Mouse (Mus musculus): ENCODE measurements around the gene Gm5431. TPM values are rescaled to one million over a fixed set of nuclear protein-coding genes. Genes with fewer than 3 reads are reported as not detected.
"Not testable (repeated sequence)": the region's sequence is repeated elsewhere in the genome, so short reads cannot be mapped to it uniquely, and the experiment has no call there.

Gene Gm5431
- total RNA-seq, 2 experiments from 2014 or later, result 0.73 to 0.96 TPM

GRCm38 (mm10) chr11:48871817-48872541, 30.0 kb downstream of the Gm5431 start:
- no peak for DNase-seq (ENCODE audit: low spot score in 2 of 2)

DNA sequence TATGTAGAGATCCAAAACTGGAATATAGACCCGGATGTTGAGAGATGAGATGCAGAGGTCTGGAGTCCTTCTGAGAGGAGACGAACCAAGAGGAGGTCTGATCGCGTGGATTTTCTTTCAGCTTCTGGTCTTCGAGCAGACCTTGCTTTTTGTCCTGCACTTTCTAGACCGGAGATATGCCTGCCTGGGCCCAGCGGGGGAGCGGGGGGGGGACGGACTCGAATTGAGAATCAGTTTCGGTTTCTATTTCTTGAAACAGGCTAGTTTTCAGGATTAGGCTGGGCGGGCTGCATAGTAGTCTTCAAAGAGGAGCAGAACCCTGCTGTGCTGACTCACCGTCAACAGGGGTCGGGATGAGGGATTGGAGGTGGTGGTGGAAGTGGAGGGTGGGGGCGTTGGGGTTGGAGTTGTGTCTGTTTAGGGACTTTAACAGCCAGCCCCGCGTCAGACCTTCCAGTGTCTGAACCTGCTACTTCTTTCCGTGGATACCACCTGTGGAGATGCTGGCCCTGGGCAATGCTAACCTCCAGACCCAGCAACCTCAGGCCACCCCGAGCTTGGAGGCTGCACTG, 30.7 kb downstream of the Gm5431 start, which contains the start of gene Irgm1:
Irgm1 (minus strand) TSS at position 483 of the 572 bp plus-strand sequence.
- DNase-seq (ENCODE audit: low spot score in 2 of 2), result peak in 1 of 2 experiments; percentile 44

- DNase-seq (ENCODE audit: low spot score in 2 of 2), result no peak
Measured at GRCm38 (mm10) chr11:48870781-48871180, 31.2 kb downstream of the Gm5431 start.

DNA sequence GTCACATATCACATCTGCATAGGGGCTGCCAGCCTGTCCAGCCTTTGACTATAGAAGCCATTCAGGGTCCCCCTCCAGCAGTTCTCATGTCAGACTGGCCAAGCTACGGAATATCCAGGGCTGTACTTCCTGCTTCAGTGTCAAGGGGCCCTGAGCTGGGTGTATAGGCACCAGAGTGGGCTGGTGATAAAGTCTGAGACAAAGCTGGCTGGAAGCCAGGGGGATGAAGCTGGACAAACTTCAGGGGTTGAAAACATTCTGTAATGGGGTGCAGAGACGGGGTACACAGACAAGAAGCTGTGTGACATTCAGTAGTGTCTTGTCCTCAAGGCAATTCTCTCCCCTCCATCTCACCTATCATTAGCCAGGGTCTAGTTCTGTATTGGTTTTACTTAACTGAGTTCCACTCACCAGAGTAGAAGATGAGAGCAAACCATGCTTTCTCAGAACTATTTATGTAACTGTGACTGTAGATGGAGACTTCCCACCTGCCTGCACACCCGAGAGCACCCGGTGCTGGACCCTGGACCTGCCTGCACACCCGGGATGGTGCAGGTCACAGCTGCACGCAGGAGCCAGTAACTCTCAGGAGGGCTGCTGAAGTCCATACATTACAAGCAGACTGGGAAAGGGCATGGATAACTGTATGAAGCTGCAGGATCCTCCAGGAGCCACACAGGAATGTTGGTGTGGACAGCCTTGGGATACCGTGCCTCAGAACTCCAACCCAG, 32.5 kb downstream of the Gm5431 start:
- DNase-seq (ENCODE audit: low spot score in 2 of 2), result no peak

DNA sequence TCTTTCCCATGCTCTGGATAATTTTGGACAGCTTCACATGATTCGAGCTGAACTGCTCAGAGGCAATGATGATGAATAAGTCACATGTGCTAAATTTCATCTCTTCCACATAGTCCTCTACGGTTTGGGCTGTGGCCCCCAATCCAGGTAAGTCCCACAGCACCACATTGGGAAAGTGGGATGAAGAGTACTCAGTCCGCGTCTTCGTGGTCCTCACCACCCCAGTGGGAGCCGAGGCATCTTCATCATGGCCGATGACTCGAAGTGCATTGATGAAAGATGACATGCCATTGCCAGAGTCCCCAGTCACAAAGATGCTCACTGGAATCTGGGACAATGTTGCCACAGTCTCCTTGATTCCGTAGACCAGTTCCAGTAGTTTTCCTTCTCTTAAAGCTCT, 35.5 kb downstream of the Gm5431 start:
- DNase-seq (ENCODE audit: low spot score in 2 of 2), result no peak

- no peak for DNase-seq (ENCODE audit: low spot score in 2 of 2)
Measured at GRCm38 (mm10) chr11:48863808-48864207, 38.2 kb downstream of the Gm5431 start.

GRCm38 (mm10) chr11:48862784-48863319, 39.2 kb downstream of the Gm5431 start:
- DNase-seq (ENCODE audit: low spot score in 2 of 2), result no peak

DNA sequence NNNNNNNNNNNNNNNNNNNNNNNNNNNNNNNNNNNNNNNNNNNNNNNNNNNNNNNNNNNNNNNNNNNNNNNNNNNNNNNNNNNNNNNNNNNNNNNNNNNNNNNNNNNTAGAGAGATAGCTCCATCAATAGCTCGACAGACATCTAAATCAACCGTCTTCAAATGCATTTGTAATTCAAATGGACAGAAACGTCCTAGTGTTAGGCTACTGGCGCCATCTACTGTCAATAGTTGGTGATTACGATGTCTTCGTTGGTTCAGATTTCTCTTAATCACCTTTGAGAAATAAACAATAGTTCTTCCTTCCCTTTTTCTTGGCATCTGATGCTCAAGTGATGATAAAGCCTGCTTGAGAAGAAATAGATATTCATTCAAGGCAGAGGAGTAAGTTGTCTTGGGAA, 43.0 kb downstream of the Gm5431 start:
- DNase-seq (ENCODE audit: low spot score in 2 of 2), result no peak

GRCm38 (mm10) chr11:48853474-48854180, 48.4 kb downstream of the Gm5431 start:
- DNase-seq (ENCODE audit: low spot score in 2 of 2), result peak; percentile 61 to 67

GRCm38 (mm10) chr11:48852624-48853473, 49.2 kb downstream of the Gm5431 start:
- DNase-seq (ENCODE audit: low spot score in 2 of 2), result no peak

- no peak for DNase-seq (ENCODE audit: low spot score in 2 of 2)
Measured at GRCm38 (mm10) chr11:48852190-48852589, 49.8 kb downstream of the Gm5431 start.

- DNase-seq (ENCODE audit: low spot score in 2 of 2), result no peak
Measured at GRCm38 (mm10) chr11:48851270-48851995, 50.6 kb downstream of the Gm5431 start.

GRCm38 (mm10) chr11:48850240-48850639, 51.8 kb downstream of the Gm5431 start:
- no peak for DNase-seq (ENCODE audit: low spot score in 2 of 2)

GRCm38 (mm10) chr11:48846881-48847280, 55.1 kb downstream of the Gm5431 start:
- DNase-seq (ENCODE audit: low spot score in 2 of 2), result no peak

DNA sequence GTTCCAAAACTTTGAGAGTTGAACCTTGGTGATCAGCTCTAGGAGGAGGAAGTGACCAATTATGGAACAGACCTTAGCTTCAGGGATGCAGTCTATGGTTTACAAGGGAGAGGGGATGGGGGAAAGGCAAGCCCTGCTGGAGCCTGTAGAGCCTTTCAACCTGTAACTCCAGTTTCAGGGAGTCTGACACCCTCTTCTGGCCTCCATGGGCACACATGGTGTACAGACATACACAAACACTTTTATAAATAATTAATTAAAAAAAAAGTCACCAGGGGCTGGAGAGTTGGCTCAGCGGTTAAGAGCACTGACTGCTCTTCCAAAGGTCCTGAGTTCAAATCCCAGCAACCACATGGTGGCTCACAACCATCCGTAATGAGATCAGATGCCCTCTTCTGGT, 55.7 kb downstream of the Gm5431 start:
- not testable (repeated sequence) for DNase-seq (ENCODE audit: low spot score in 2 of 2)

GRCm38 (mm10) chr11:48845244-48845815, 56.7 kb downstream of the Gm5431 start:
- no peak for DNase-seq (ENCODE audit: low spot score in 2 of 2)

GRCm38 (mm10) chr11:48844309-48844708, 57.7 kb downstream of the Gm5431 start:
- no peak for DNase-seq (ENCODE audit: low spot score in 2 of 2)

GRCm38 (mm10) chr11:48843202-48843601, 58.8 kb downstream of the Gm5431 start:
- DNase-seq (ENCODE audit: low spot score in 2 of 2), result no peak

DNA sequence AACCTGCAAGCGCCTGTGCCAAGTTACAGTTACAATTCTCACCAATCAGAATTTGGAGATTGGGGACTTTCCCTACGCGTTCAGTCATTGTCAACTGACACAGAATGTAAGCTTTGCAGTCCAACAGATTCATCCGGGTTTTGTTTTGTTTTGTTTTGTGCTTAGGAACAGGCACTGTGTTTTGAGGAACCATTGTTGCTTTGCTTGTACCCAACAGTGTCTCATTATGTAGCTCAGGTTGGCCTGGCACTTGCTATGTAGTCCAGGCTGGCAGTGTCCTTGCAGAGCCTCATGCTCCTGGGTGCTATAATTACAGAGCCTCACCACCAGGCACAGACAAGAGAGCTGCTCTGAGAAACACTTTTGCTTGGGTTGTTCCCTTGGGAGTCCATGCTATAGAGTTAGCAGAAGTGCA, 59.6 kb downstream of the Gm5431 start:
- no peak for DNase-seq (ENCODE audit: low spot score in 2 of 2)

Measured in adrenal gland, postnatal 4 days (tissue).